In the genomic region with DNA sequence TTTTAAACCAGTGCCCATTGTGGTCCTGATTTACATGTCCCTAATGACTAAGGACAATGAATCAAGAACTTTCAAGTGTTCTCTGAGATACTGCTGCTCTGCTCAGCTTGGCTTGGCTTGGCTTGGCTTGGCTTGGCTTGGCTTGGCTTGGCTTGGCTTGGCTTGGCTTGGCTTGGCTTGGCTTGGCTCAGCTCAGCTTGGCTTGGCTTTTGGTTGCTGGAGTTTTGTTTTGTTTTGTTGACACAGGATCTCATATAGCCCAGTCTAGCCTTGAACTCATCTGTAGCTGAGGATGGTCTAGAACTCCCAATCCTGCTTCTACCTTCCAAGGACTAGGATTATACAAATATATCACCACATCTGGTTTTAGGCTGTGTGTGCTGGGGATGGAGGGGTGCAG, we compare ENCODE assay signal across 10 mouse cellular contexts. TPM values are rescaled to one million over a fixed set of nuclear protein-coding genes. Genes with fewer than 3 reads are reported as not detected.
"Had no signal": no experiment of that assay in that cellular context is flagged by ENCODE, and none has a peak within 500 bp of the region (broad histone marks: within the 10 kb centered on the region; RNA-seq: fewer than 3 reads in every experiment).

No protein-coding gene starts in this region.

- DNase-seq: kidney, postnatal 14 days; left cerebral cortex, postnatal 4 days; lung, embryonic 14.5 days; lung, postnatal 10 days; retina, postnatal 1 day; right cerebral cortex, postnatal 4 days; spleen, adult 18-20 months; thymus, adult 18-20 months; thymus, postnatal 14 days had no signal

RNA-seq across cellular contexts. Expression of gene Crip3, which starts 2.2 kb away (rescaled TPM):
- total RNA-seq: megakaryocyte-erythroid progenitor cell, adult 5-6 weeks had no signal

RNA-seq across cellular contexts. Expression of gene Slc22a7, which starts 11.8 kb away (rescaled TPM):
- total RNA-seq: megakaryocyte-erythroid progenitor cell, adult 5-6 weeks had no signal
